Comparison of ENCODE assay signal across 25 mouse cellular contexts in genomic region chr6:51023361-51023760, GRCm38 (mm10).
DNase-seq lines count a peak whose midpoint lies in the region; ATAC-seq and TF ChIP-seq lines count a peak whose summit lies in the region.
"Had no signal": no experiment of that assay in that cellular context is flagged by ENCODE, and none has a peak within 500 bp of the region (broad histone marks: within the 10 kb centered on the region; RNA-seq: fewer than 3 reads in every experiment).

No protein-coding gene starts in this region.

- intact Hi-C loops in heart, postnatal 10 days (cut with DNase I) = no loop called here

- peak; percentile 78 to 87 for DNase-seq in cerebellum, postnatal 10 days
- DNase-seq in cerebellum, adult 2 months = no peak
- DNase-seq in heart, adult 11 months = peak; percentile 78
- no peak for DNase-seq in heart, postnatal 10 days
- DNase-seq in midbrain, embryonic 10.5 days (ENCODE audit: low spot score) = no peak
- DNase-seq in midbrain, embryonic 11.5 days (ENCODE audit: low spot score, missing footprints) = no peak
- no peak for DNase-seq in c-Kit-positive CD71-positive TER-119-positive erythroid progenitor cells, embryonic 14.5 days (ENCODE audit: low spot score)
- DNase-seq: adrenal gland, adult 8-10 months; adrenal gland, postnatal 25 days; cerebellum, adult 8-10 months; gastrocnemius, postnatal 10 days; gastrocnemius, postnatal 36 days; heart, postnatal 36 days; kidney, adult 18-20 months had no signal

- WGBS in cerebellum, adult 2 months = 28% methylated on average over 6 of the region's 6 CpGs
- WGBS in midbrain, embryonic 10.5 days = 93% methylated on average over 6 of the region's 6 CpGs
- WGBS in midbrain, embryonic 11.5 days = 85% methylated on average over 6 of the region's 6 CpGs
- WGBS in embryonic facial prominence, embryonic 15.5 days = 91% methylated on average over 6 of the region's 6 CpGs

- no peak overlapping the region for H3K4me2 ChIP-seq in midbrain, embryonic 11.5 days
- H3K4me2 ChIP-seq in embryonic facial prominence, embryonic 15.5 days (replicated peaks) = no peak overlapping the region
- H3K4me2 ChIP-seq: embryonic facial prominence, embryonic 12.5 days; forebrain, embryonic 13.5 days; heart, embryonic 11.5 days; hindbrain, embryonic 13.5 days had no signal

- H3K27me3 ChIP-seq in cerebellum, adult 2 months (ENCODE audit: control insufficient read depth, insufficient read depth, low read length) = no peaks in the 10 kb centered on the region
- peaks cover 40% of the 10 kb centered on the region for H3K27me3 ChIP-seq in midbrain, embryonic 10.5 days (ENCODE audit: low read depth, poor library complexity, severe bottlenecking)
- no peaks in the 10 kb centered on the region for H3K27me3 ChIP-seq in midbrain, embryonic 11.5 days (ENCODE audit: control insufficient read depth, insufficient read depth, low read length)
- no peaks in the 10 kb centered on the region for H3K27me3 ChIP-seq in embryonic facial prominence, embryonic 15.5 days
- H3K27me3 ChIP-seq: embryonic facial prominence, embryonic 12.5 days; forebrain, embryonic 13.5 days; hindbrain, embryonic 13.5 days had no signal

- no peak overlapping the region for H3K9ac ChIP-seq in midbrain, embryonic 11.5 days (ENCODE audit: low read length)
- no peak overlapping the region for H3K9ac ChIP-seq in embryonic facial prominence, embryonic 15.5 days
- H3K9ac ChIP-seq: embryonic facial prominence, embryonic 12.5 days; forebrain, embryonic 13.5 days; hindbrain, embryonic 13.5 days had no signal

- no peak overlapping the region for H3K27ac ChIP-seq in cerebellum, adult 2 months (ENCODE audit: insufficient read depth, low read length)
- 0 out of 2 replicates have a peak overlapping the region, but pooled peaks have one; percentile 23 for H3K27ac ChIP-seq in midbrain, embryonic 10.5 days (replicated peaks)
- H3K27ac ChIP-seq in midbrain, embryonic 11.5 days (ENCODE audit: low read depth, low read length) = no peak overlapping the region
- H3K27ac ChIP-seq in embryonic facial prominence, embryonic 15.5 days (replicated peaks) = peak overlapping the region; percentile 49
- H3K27ac ChIP-seq: embryonic facial prominence, embryonic 12.5 days; forebrain, embryonic 10.5 days; forebrain, embryonic 13.5 days; hindbrain, embryonic 10.5 days; hindbrain, embryonic 13.5 days; hindbrain, postnatal 0 days had no signal

- H3K36me3 ChIP-seq in midbrain, embryonic 10.5 days = no peaks in the 10 kb centered on the region
- no peaks in the 10 kb centered on the region for H3K36me3 ChIP-seq in midbrain, embryonic 11.5 days (ENCODE audit: control insufficient read depth, insufficient read depth, low read length)
- H3K36me3 ChIP-seq in embryonic facial prominence, embryonic 15.5 days = no peaks in the 10 kb centered on the region
- H3K36me3 ChIP-seq: embryonic facial prominence, embryonic 12.5 days; forebrain, embryonic 10.5 days; hindbrain, embryonic 10.5 days; hindbrain, embryonic 13.5 days had no signal

- no peak for TF ChIP-seq CTCF in cerebellum, adult 2 months (IDR thresholded peaks at IDR 0.05; ENCODE audit: borderline replicate concordance, insufficient read depth, low read depth, low read length)

- H3K4me1 ChIP-seq in cerebellum, adult 2 months (ENCODE audit: control insufficient read depth, insufficient read depth, low read length) = peaks cover 5% of the 10 kb centered on the region; the same call in 1 of the 2 replicates
- peaks cover 26% of the 10 kb centered on the region for H3K4me1 ChIP-seq in midbrain, embryonic 10.5 days
- H3K4me1 ChIP-seq in midbrain, embryonic 11.5 days (ENCODE audit: control insufficient read depth, insufficient read depth, low read length) = 0 out of 2 replicates have a peak, but pooled peaks cover 2% of the 10 kb centered on the region
- peaks cover 10% of the 10 kb centered on the region; the same call in 1 of the 2 replicates for H3K4me1 ChIP-seq in embryonic facial prominence, embryonic 15.5 days
- H3K4me1 ChIP-seq: embryonic facial prominence, embryonic 12.5 days; forebrain, embryonic 13.5 days had no signal

- H3K4me3 ChIP-seq in cerebellum, adult 2 months (replicated peaks; ENCODE audit: insufficient read depth, low read depth, low read length) = no peak overlapping the region
- no peak overlapping the region for H3K4me3 ChIP-seq in midbrain, embryonic 10.5 days
- H3K4me3 ChIP-seq in midbrain, embryonic 11.5 days (ENCODE audit: low read depth, low read length) = no peak overlapping the region
- H3K4me3 ChIP-seq in embryonic facial prominence, embryonic 15.5 days (replicated peaks) = no peak overlapping the region
- H3K4me3 ChIP-seq: embryonic facial prominence, embryonic 12.5 days; forebrain, embryonic 10.5 days; forebrain, embryonic 13.5 days; hindbrain, embryonic 10.5 days; hindbrain, embryonic 13.5 days had no signal

- no peak for TF ChIP-seq POLR2A in cerebellum, adult 2 months (IDR thresholded peaks at IDR 0.05; ENCODE audit: borderline replicate concordance, insufficient read depth, low read length)

- no peaks in the 10 kb centered on the region for H3K9me3 ChIP-seq in midbrain, embryonic 10.5 days (replicated peaks)
- no peaks in the 10 kb centered on the region for H3K9me3 ChIP-seq in midbrain, embryonic 11.5 days (ENCODE audit: control insufficient read depth, low read length)
- no peaks in the 10 kb centered on the region for H3K9me3 ChIP-seq in embryonic facial prominence, embryonic 15.5 days (replicated peaks)
- H3K9me3 ChIP-seq: embryonic facial prominence, embryonic 12.5 days; forebrain, embryonic 10.5 days; forebrain, embryonic 13.5 days; hindbrain, embryonic 10.5 days; hindbrain, embryonic 13.5 days had no signal

- ATAC-seq in midbrain, embryonic 11.5 days (ENCODE audit: low FRiP score) = no peak
- ATAC-seq in embryonic facial prominence, embryonic 15.5 days (ENCODE audit: insufficient number of reproducible peaks, low FRiP score, low TSS enrichment, low read depth) = no peak
- ATAC-seq: activated CD4-positive, CD25-positive, alpha-beta regulatory T cell, adult 4 months; forebrain, embryonic 13.5 days; forebrain, embryonic 16.5 days; hindbrain, postnatal 0 days; inflammation-experienced regulatory T-cells, adult 6 months had no signal

Comparison
In these comparisons a context has a peak if more than half of its experiments do, and no peak if none do; other contexts are left out.
1. DNase-seq: peak in cerebellum, postnatal 10 days (2 of 2) and heart, adult 11 months (single experiment); none in cerebellum, adult 2 months (0 of 2), heart, postnatal 10 days (0 of 2), midbrain, embryonic 10.5 days (single experiment), midbrain, embryonic 11.5 days (single experiment) and c-Kit-positive CD71-positive TER-119-positive erythroid progenitor cells, embryonic 14.5 days (single experiment).
2. H3K27ac ChIP-seq: peak in midbrain, embryonic 10.5 days (single experiment) and embryonic facial prominence, embryonic 15.5 days (single experiment); none in cerebellum, adult 2 months (single experiment) and midbrain, embryonic 11.5 days (single experiment).